Mouse (Mus musculus): Measurements from ENCODE around the gene Midn. TPM values are rescaled to one million over a fixed set of nuclear protein-coding genes. Genes with fewer than 3 reads are reported as not detected.

The Midn gene
- total and polyA plus RNA-seq, 3 experiments, result 8.1 to 26.7 TPM; not detected in 1

GRCm38 (mm10) chr10:80159021-80159560 is 11.0 kb downstream of the Midn start:
- H3K9ac ChIP-seq (ENCODE audit: control insufficient read depth, low read depth, low read length, poor library complexity, severe bottlenecking), result peak overlapping the region; percentile 74
- DNase-seq (ENCODE audit: low read depth, low spot score), result no peak
- no peaks in the 10 kb centered on the region for H3K27me3 ChIP-seq (ENCODE audit: control insufficient read depth in 1 of 2, insufficient read depth in 2 of 2, low read length in 2 of 2)
- no peaks in the 10 kb centered on the region; the same call in 1 of the 2 replicates for H3K79me2 ChIP-seq (ENCODE audit: control insufficient read depth, insufficient read depth, low read length, poor library complexity)
- H3K9me3 ChIP-seq (replicated peaks; ENCODE audit: insufficient read depth, low read length), result no peaks in the 10 kb centered on the region
- peak overlapping the region; percentile 93 for H3K27ac ChIP-seq (ENCODE audit: control insufficient read depth, low read depth, low read length)
- peak; percentile 28; the same call in 1 of the 2 replicates for TF ChIP-seq ZMIZ1 (IDR thresholded peaks at IDR 0.05; ENCODE audit: low read depth, low read length)
- TF ChIP-seq TAL1 (IDR thresholded peaks at IDR 0.05; ENCODE audit: low read length), result no peak
- TF ChIP-seq MAZ (IDR thresholded peaks at IDR 0.05; ENCODE audit: low read depth, low read length), result no peak
- TF ChIP-seq SMC3 (IDR thresholded peaks at IDR 0.05; ENCODE audit: low read depth, low read length), result no peak
- TF ChIP-seq CTCF (IDR thresholded peaks at IDR 0.05 in 2 of 3, conservative IDR thresholded peaks at IDR 0.05 in 1 of 3; ENCODE audit: control insufficient read depth in 1 of 3, insufficient read depth in 1 of 3, low read depth in 2 of 3, low read length in 3 of 3, poor library complexity in 1 of 3, severe bottlenecking in 1 of 3), result no peak
- TF ChIP-seq MAX (IDR thresholded peaks at IDR 0.05; ENCODE audit: low read length), result peak; percentile 59; the same call in 1 of the 2 replicates
- TF ChIP-seq ETS1 (IDR thresholded peaks at IDR 0.05; ENCODE audit: low read depth, low read length), result no peak
- TF ChIP-seq POLR2A (IDR thresholded peaks at IDR 0.05; ENCODE audit: control insufficient read depth in 1 of 2, insufficient read depth in 1 of 2, low read depth in 1 of 2, low read length in 2 of 2, poor library complexity in 1 of 2), result peak in 1 of 2 experiments; percentile 42; a peak in 1 of 4 replicates
- 0 out of 2 replicates have a peak, but pooled peaks have one; percentile 9 for TF ChIP-seq KAT2A (conservative IDR thresholded peaks at IDR 0.05; ENCODE audit: low read depth, low read length)
- TF ChIP-seq GATA1 (IDR thresholded peaks at IDR 0.05; ENCODE audit: low read depth, low read length), result no peak
- TF ChIP-seq CHD2 (IDR thresholded peaks at IDR 0.05; ENCODE audit: low read length), result peak; percentile 17; the same call in 1 of the 2 replicates
- peak; percentile 79; the same call in 1 of the 2 replicates for TF ChIP-seq CHD1 (IDR thresholded peaks at IDR 0.05; ENCODE audit: low read depth, low read length)
- 0 out of 2 replicates have a peak, but pooled peaks have one; percentile 6 for TF ChIP-seq MEF2A (IDR thresholded peaks at IDR 0.05; ENCODE audit: extremely low read depth, insufficient replicate concordance, low read depth, low read length, poor library complexity, severe bottlenecking)
- peak; percentile 5; the same call in 1 of the 2 replicates for TF ChIP-seq MXI1 (IDR thresholded peaks at IDR 0.05; ENCODE audit: low read depth, low read length)
- no peak for TF ChIP-seq HCFC1 (IDR thresholded peaks at IDR 0.05; ENCODE audit: low read depth, low read length)
- no peak; the same call in 1 of the 2 replicates for TF ChIP-seq POLR2AphosphoS2 (IDR thresholded peaks at IDR 0.05; ENCODE audit: low read length)
- H3K4me1 ChIP-seq (ENCODE audit: control insufficient read depth in 1 of 2, insufficient read depth in 2 of 2, low read length in 2 of 2), result peaks cover 6 to 34% of the 10 kb centered on the region in 2 experiments; a peak in 3 of 4 replicates
- H3K36me3 ChIP-seq (ENCODE audit: control insufficient read depth in 1 of 2, insufficient read depth in 2 of 2, low read length in 2 of 2), result peaks cover 0 to 21% of the 10 kb centered on the region in 2 experiments; a peak in 2 of 4 replicates
- peak overlapping the region; percentile 51 to 61 for H3K4me3 ChIP-seq (ENCODE audit: control insufficient read depth in 1 of 2, insufficient read depth in 1 of 2, low read depth in 2 of 2, low read length in 2 of 2)

GRCm38 (mm10) chr10:80159561-80160454 is 11.7 kb downstream of the Midn start:
- peak; percentile 99 for DNase-seq (ENCODE audit: low read depth, low spot score)
- peak overlapping the region; percentile 93 for H3K27ac ChIP-seq (ENCODE audit: control insufficient read depth, low read depth, low read length)
- H3K4me1 ChIP-seq (ENCODE audit: control insufficient read depth in 1 of 2, insufficient read depth in 2 of 2, low read length in 2 of 2), result peaks cover 6 to 37% of the 10 kb centered on the region in 2 experiments; a peak in 3 of 4 replicates
- peak overlapping the region; percentile 74 for H3K9ac ChIP-seq (ENCODE audit: control insufficient read depth, low read depth, low read length, poor library complexity, severe bottlenecking)
- H3K4me3 ChIP-seq (ENCODE audit: control insufficient read depth in 1 of 2, insufficient read depth in 1 of 2, low read depth in 2 of 2, low read length in 2 of 2), result peak overlapping the region; percentile 58 to 61
- no peaks in the 10 kb centered on the region for H3K9me3 ChIP-seq (replicated peaks; ENCODE audit: insufficient read depth, low read length)
- peaks cover 0 to 21% of the 10 kb centered on the region in 2 experiments; a peak in 2 of 4 replicates for H3K36me3 ChIP-seq (ENCODE audit: control insufficient read depth in 1 of 2, insufficient read depth in 2 of 2, low read length in 2 of 2)
- no peaks in the 10 kb centered on the region; the same call in 1 of the 2 replicates for H3K79me2 ChIP-seq (ENCODE audit: control insufficient read depth, insufficient read depth, low read length, poor library complexity)
- no peaks in the 10 kb centered on the region for H3K27me3 ChIP-seq (ENCODE audit: control insufficient read depth in 1 of 2, insufficient read depth in 2 of 2, low read length in 2 of 2)
- TF ChIP-seq ETS1 (IDR thresholded peaks at IDR 0.05; ENCODE audit: low read depth, low read length) (peak; percentile 72), BHLHE40 (IDR thresholded peaks at IDR 0.05; ENCODE audit: borderline replicate concordance, low read depth, low read length) (peak; percentile 83), GABPA (IDR thresholded peaks at IDR 0.05; ENCODE audit: low read depth, low read length) (no peak), NELFE (IDR thresholded peaks at IDR 0.05; ENCODE audit: low read depth, low read length) (peak; percentile 84), KAT2A (conservative IDR thresholded peaks at IDR 0.05; ENCODE audit: low read depth, low read length) (peak; percentile 7; the same call in 1 of the 2 replicates), MAZ (IDR thresholded peaks at IDR 0.05; ENCODE audit: low read depth, low read length) (peak; percentile 99), MEF2A (IDR thresholded peaks at IDR 0.05; ENCODE audit: extremely low read depth, insufficient replicate concordance, low read depth, low read length, poor library complexity, severe bottlenecking) (0 out of 2 replicates have a peak, but pooled peaks have one; percentile 1), UBTF (IDR thresholded peaks at IDR 0.05; ENCODE audit: borderline replicate concordance, insufficient read depth, low read depth, low read length) (no peak), USF1 (IDR thresholded peaks at IDR 0.05; ENCODE audit: low read depth, low read length) (peak; percentile 50), E2F4 (IDR thresholded peaks at IDR 0.05; ENCODE audit: borderline replicate concordance, low read depth, low read length) (no peak), POLR2AphosphoS2 (IDR thresholded peaks at IDR 0.05; ENCODE audit: low read length) (no peak; the same call in 1 of the 2 replicates), POLR2A (IDR thresholded peaks at IDR 0.05; ENCODE audit: control insufficient read depth in 1 of 2, insufficient read depth in 1 of 2, low read depth in 1 of 2, low read length in 2 of 2, poor library complexity in 1 of 2) (peak; percentile 42 to 68; a peak in 2 of 4 replicates), NRF1 (IDR thresholded peaks at IDR 0.05; ENCODE audit: insufficient read depth, low read depth, low read length, poor library complexity, severe bottlenecking) (peak; percentile 84), ZKSCAN1 (IDR thresholded peaks at IDR 0.05; ENCODE audit: low read depth, low read length) (no peak), MXI1 (IDR thresholded peaks at IDR 0.05; ENCODE audit: low read depth, low read length) (peak; percentile 97), TBP (IDR thresholded peaks at IDR 0.05; ENCODE audit: low read depth, low read length) (peak; percentile 64)

Data from MEL (cell line).